Mouse (Mus musculus): ENCODE results near the gene Prkar1b. TPM values are rescaled to one million over a fixed set of nuclear protein-coding genes. Genes with fewer than 3 reads are reported as not detected.

The Prkar1b gene
- total RNA-seq, 1 experiment from 2014 or later = not detected

- no peak for ATAC-seq (replicated peaks in 1 of 2; ENCODE audit: insufficient read depth in 1 of 2, low FRiP score in 2 of 2, low TSS enrichment in 1 of 2, low read depth in 1 of 2, poor library complexity in 2 of 2, severe bottlenecking in 2 of 2)
These were observed 106.3 kb downstream of the Prkar1b start for GRCm38 (mm10) chr5:139043546-139043945.

GRCm38 (mm10) chr5:139042299-139042698 lies 107.5 kb downstream of the Prkar1b start:
- ATAC-seq (replicated peaks in 1 of 2; ENCODE audit: insufficient read depth in 1 of 2, low FRiP score in 2 of 2, low TSS enrichment in 1 of 2, low read depth in 1 of 2, poor library complexity in 2 of 2, severe bottlenecking in 2 of 2) = peak; percentile 54 to 62

- no peak for ATAC-seq (replicated peaks in 1 of 2; ENCODE audit: insufficient read depth in 1 of 2, low FRiP score in 2 of 2, low TSS enrichment in 1 of 2, low read depth in 1 of 2, poor library complexity in 2 of 2, severe bottlenecking in 2 of 2)
These were observed 114.6 kb downstream of the Prkar1b start for GRCm38 (mm10) chr5:139035171-139035570.

- no peak for ATAC-seq (replicated peaks in 1 of 2; ENCODE audit: insufficient read depth in 1 of 2, low FRiP score in 2 of 2, low TSS enrichment in 1 of 2, low read depth in 1 of 2, poor library complexity in 2 of 2, severe bottlenecking in 2 of 2)
These were observed 115.1 kb downstream of the Prkar1b start for GRCm38 (mm10) chr5:139034746-139035145.

- ATAC-seq (replicated peaks in 1 of 2; ENCODE audit: insufficient read depth in 1 of 2, low FRiP score in 2 of 2, low TSS enrichment in 1 of 2, low read depth in 1 of 2, poor library complexity in 2 of 2, severe bottlenecking in 2 of 2) = no peak
These were observed 116.1 kb downstream of the Prkar1b start for GRCm38 (mm10) chr5:139033406-139034317.

GRCm38 (mm10) chr5:139027603-139028002 lies 122.2 kb downstream of the Prkar1b start:
- no peak for ATAC-seq (replicated peaks in 1 of 2; ENCODE audit: insufficient read depth in 1 of 2, low FRiP score in 2 of 2, low TSS enrichment in 1 of 2, low read depth in 1 of 2, poor library complexity in 2 of 2, severe bottlenecking in 2 of 2)

GRCm38 (mm10) chr5:139024351-139025105 lies 125.3 kb downstream of the Prkar1b start:
- peak; percentile 89 for ATAC-seq (replicated peaks in 1 of 2; ENCODE audit: insufficient read depth in 1 of 2, low FRiP score in 2 of 2, low TSS enrichment in 1 of 2, low read depth in 1 of 2, poor library complexity in 2 of 2, severe bottlenecking in 2 of 2)

GRCm38 (mm10) chr5:139020595-139020994 lies 129.2 kb downstream of the Prkar1b start:
- no peak for ATAC-seq (replicated peaks in 1 of 2; ENCODE audit: insufficient read depth in 1 of 2, low FRiP score in 2 of 2, low TSS enrichment in 1 of 2, low read depth in 1 of 2, poor library complexity in 2 of 2, severe bottlenecking in 2 of 2)

- ATAC-seq (replicated peaks in 1 of 2; ENCODE audit: insufficient read depth in 1 of 2, low FRiP score in 2 of 2, low TSS enrichment in 1 of 2, low read depth in 1 of 2, poor library complexity in 2 of 2, severe bottlenecking in 2 of 2) = peak; percentile 30 to 44; a peak in 2 of 4 replicates
These were observed 132.3 kb downstream of the Prkar1b start for GRCm38 (mm10) chr5:139017371-139018124.

GRCm38 (mm10) chr5:139015097-139015496 lies 134.7 kb downstream of the Prkar1b start:
- peak; percentile 32 to 44; a peak in 2 of 4 replicates for ATAC-seq (replicated peaks in 1 of 2; ENCODE audit: insufficient read depth in 1 of 2, low FRiP score in 2 of 2, low TSS enrichment in 1 of 2, low read depth in 1 of 2, poor library complexity in 2 of 2, severe bottlenecking in 2 of 2)

- ATAC-seq (replicated peaks in 1 of 2; ENCODE audit: insufficient read depth in 1 of 2, low FRiP score in 2 of 2, low TSS enrichment in 1 of 2, low read depth in 1 of 2, poor library complexity in 2 of 2, severe bottlenecking in 2 of 2) = no peak
These were observed 139.2 kb downstream of the Prkar1b start for GRCm38 (mm10) chr5:139010649-139011048.

GRCm38 (mm10) chr5:139007141-139007775 lies 142.5 kb downstream of the Prkar1b start:
- no peak; a peak in 1 of 4 replicates for ATAC-seq (replicated peaks in 1 of 2; ENCODE audit: insufficient read depth in 1 of 2, low FRiP score in 2 of 2, low TSS enrichment in 1 of 2, low read depth in 1 of 2, poor library complexity in 2 of 2, severe bottlenecking in 2 of 2)

- ATAC-seq (replicated peaks in 1 of 2; ENCODE audit: insufficient read depth in 1 of 2, low FRiP score in 2 of 2, low TSS enrichment in 1 of 2, low read depth in 1 of 2, poor library complexity in 2 of 2, severe bottlenecking in 2 of 2) = no peak
These were observed 145.2 kb downstream of the Prkar1b start for GRCm38 (mm10) chr5:139004588-139004987.

GRCm38 (mm10) chr5:138999716-139000115 lies 150.1 kb downstream of the Prkar1b start:
- no peak for ATAC-seq (replicated peaks in 1 of 2; ENCODE audit: insufficient read depth in 1 of 2, low FRiP score in 2 of 2, low TSS enrichment in 1 of 2, low read depth in 1 of 2, poor library complexity in 2 of 2, severe bottlenecking in 2 of 2)

- no peak for ATAC-seq (replicated peaks in 1 of 2; ENCODE audit: insufficient read depth in 1 of 2, low FRiP score in 2 of 2, low TSS enrichment in 1 of 2, low read depth in 1 of 2, poor library complexity in 2 of 2, severe bottlenecking in 2 of 2)
These were observed 151.7 kb downstream of the Prkar1b start for GRCm38 (mm10) chr5:138997936-138998580.

- ATAC-seq (replicated peaks in 1 of 2; ENCODE audit: insufficient read depth in 1 of 2, low FRiP score in 2 of 2, low TSS enrichment in 1 of 2, low read depth in 1 of 2, poor library complexity in 2 of 2, severe bottlenecking in 2 of 2) = peak; percentile 37 to 58; a peak in 3 of 4 replicates
These were observed 152.5 kb downstream of the Prkar1b start, which contains the start of gene Pdgfa for GRCm38 (mm10) chr5:138997171-138997788. Gene Pdgfa, minus strand, starts transcription at chr5:138997370.

All from hematopoietic stem cell, adult 5-6 weeks (primary cell).